Mouse (Mus musculus) layer of hippocampus, postnatal 14 days (tissue): Measurements from ENCODE around the gene U2surp. TPM values are rescaled to one million over a fixed set of nuclear protein-coding genes. Genes with fewer than 3 reads are reported as not detected.

Experiments
- DNase-seq, 2 experiments: peaks; one replicate each; pipeline ENCODE4 v3.0.0; 2021 to 2022; ENCODE audit warnings: low spot score in 2 of 2, mixed read lengths in 1 of 2
- long read RNA-seq, 2 experiments: library from polyadenylated mRNA; stranded (forward); transcript quantifications; one replicate each; pipeline ENCODE4 v2.0.0; 2021
- total RNA-seq, 2 experiments: library from RNA; stranded (reverse); gene quantifications; 2 replicates each; pipeline ENCODE4 v1.2.3; 2021

The U2surp gene
- total RNA-seq: 10 to 100 TPM; 62.6 to 69.0 TPM
- long read RNA-seq, experiment 1, full-length matches to known transcripts: 10 of 16 reads
- long read RNA-seq, experiment 1, partial matches to known transcripts: 2 of 16 reads
- long read RNA-seq, experiment 1, other reads (novel, unspliced or antisense): 4 of 16 reads
- long read RNA-seq, experiment 2, full-length matches to known transcripts: 13 of 26 reads
- long read RNA-seq, experiment 2, partial matches to known transcripts: 7 of 26 reads
- long read RNA-seq, experiment 2, other reads (novel, unspliced or antisense): 6 of 26 reads

DNA sequence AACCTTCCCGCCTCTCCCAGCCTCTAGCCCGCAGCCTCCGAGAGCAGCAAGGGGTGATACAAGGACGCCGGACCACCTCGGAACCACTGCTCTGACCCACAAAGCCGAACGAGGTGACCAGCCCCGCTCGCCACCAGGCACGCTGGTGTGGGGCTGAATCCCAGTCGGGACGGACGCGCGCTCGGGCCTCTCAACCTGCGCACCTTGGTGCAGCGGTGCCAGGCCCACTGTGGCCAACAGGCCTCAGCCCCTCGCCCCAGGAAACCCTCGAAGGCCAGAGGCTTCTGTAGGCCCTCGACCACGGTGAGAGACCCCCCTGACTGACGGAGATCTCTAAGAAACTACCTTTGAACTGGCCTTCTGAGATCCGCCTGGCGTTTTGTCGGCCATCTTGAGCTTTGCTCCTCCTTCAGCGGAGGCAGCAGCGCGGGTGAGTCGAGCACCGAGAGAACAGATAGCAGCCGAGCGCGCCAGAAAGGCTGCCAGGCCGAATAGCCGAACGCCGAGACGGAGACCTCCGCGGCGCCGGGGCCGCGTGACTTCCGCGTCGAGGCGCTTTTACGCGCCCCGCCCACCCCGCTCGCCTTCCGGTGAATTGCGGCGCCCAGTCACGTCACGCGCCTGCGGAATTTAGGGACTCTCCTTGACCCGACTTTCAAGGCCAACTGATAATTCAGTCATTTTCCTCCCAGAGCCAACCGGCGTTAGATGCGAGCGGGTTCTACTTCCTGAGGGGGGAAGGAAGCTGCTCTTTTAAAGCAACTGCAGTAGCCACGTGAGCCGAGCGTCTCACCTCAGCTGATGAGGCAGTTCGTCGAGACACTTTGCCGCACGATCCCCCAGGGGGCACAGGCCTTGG, at the start of gene U2surp:
TSS of gene U2surp (minus strand) at position 525 of the 859 bp plus-strand sequence.
- DNase-seq: peak; percentile 95 to 97

DNA sequence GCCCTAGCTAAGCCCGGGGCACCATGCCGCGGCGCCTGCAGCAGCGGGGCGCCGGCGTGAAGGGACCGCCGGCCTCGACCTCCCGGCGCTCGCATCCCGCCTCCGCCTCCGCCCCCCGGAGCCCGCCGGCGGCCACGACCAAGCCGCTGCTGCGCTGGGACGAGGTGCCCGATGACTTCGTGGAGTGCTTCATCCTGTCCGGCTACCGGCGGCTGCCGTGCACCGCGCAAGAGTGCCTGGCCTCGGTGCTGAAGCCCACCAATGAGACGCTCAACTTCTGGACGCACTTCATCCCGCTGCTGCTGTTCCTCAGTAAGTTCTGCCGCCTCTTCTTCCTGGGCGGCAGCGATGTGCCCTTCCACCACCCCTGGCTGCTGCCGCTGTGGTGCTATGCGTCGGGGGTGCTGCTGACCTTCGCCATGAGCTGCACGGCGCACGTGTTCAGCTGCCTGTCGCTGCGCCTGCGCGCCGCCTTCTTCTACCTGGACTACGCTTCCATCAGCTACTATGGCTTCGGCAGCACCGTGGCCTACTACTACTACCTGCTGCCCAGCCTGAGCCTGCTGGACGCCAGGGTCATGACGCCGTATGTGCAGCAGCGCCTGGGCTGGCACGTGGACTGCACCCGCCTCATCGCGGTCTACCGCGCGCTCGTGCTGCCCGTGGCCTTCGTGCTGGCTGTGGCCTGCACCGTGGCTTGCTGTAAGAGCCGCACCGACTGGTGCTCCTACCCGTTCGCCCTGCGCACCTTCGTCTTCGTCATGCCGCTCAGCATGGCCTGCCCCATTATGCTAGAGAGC, 48.3 kb upstream of the U2surp start:
- peak; percentile 50 to 57 for DNase-seq

GRCm38 (mm10) chr9:95559059-95559935, 47.5 kb upstream of the U2surp start, which contains the start of gene Paqr9:
Paqr9 (plus strand) TSS chr9:95559657.
- DNase-seq: peak; percentile 45 to 59

DNA sequence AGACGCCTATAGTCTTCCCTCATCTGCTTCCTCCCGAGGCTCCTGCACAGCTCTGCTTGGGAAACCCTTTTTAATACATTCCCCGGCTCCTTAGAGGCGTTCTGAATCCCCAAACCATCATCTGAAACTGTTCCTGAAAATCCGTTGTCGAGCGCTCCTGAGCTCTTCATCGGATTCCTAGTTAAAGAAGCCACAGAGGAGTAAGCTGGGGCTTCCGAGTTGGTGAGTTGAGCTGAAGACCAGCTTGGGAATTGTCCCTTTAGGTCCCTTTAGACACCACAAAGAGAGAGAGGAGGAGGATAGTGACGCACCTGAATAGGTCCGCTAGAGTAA, 46.9 kb upstream of the U2surp start:
- no peak for DNase-seq

DNA sequence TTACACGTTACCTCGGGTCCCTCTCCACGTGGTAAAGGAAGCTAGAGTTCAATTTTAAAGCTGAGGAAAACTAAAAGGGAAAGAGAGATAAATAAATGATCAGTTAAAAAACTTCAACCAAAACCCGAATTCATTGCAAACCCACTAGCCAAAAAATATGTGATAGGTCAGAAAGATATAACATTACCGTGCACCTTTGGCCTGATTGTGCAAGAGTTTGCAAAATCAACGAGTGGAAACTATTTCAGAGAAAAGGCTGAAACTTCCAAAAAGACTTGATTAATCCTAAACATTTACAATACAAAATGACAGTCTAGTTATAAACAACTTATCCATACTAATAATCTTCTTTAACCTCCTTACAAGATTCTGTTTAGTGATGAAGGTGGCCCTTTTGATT, 45.9 kb upstream of the U2surp start:
- DNase-seq: no peak

DNA sequence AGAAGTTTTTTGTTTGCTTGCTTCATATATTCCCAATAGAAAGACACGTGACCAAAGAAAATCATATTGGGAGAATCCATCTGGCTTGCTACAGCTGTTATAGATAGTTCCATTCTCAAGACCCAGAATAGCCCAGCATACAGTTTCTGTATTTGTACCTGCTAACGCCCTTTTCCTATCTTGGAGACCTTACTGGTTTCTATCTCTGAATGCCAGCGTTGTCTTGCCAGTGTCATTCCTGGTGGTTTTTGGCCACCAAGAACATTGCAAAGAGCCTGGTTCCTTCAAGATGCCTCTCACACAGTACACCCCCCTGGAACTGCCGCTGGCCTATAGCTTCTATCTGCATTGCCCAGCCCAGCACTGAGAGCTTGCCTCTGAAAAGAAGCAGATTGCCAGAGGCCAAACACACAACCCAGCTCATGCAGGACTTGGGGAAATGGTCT, 44.3 kb upstream of the U2surp start:
- DNase-seq: no peak

GRCm38 (mm10) chr9:95555233-95555740, 43.5 kb upstream of the U2surp start:
- DNase-seq: no peak

GRCm38 (mm10) chr9:95554231-95555221, 42.7 kb upstream of the U2surp start:
- no peak for DNase-seq

GRCm38 (mm10) chr9:95552175-95552705, 40.4 kb upstream of the U2surp start:
- DNase-seq: no peak

DNA sequence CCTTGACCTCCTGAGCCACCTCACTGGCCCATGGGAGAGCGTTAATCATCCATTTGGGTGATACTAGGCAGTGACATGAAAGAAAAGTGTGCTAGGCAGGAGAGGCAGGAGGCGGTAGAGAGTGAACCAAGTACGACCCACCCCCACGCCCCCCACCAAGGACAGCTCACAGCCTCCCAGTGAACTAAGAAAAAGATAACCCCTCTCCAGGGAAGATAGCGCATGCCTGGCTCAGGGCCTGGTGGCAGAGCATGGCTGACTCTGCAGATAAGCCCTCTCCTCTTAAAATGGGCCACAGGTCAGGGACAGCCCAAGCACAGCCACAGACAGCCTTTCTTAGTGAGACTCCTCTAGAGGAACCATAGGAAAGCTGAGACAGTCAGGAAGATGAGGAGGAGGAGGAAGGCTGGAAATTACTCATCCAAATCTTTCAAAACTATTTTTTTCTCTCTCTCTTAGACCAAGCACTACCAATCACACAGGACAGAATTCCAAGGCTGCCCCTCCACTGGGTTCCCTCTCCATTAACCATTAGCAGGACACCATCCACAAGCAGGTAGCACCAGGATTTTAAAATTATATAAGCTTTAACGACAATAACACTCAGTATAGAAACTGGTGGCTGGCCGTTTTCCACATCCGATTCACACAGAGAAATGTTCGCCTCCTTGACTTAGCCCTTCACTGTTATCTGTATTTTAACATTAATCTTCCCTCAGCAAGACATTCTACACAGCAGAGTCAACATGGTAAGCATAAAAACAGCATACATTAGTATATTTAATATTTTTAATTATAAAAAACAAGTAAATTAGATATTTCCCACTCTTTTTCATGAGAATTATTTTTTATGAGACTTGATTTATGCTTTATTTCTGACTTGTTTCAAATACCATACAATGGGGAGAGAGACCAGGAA, 39.3 kb upstream of the U2surp start:
- no peak for DNase-seq

DNA sequence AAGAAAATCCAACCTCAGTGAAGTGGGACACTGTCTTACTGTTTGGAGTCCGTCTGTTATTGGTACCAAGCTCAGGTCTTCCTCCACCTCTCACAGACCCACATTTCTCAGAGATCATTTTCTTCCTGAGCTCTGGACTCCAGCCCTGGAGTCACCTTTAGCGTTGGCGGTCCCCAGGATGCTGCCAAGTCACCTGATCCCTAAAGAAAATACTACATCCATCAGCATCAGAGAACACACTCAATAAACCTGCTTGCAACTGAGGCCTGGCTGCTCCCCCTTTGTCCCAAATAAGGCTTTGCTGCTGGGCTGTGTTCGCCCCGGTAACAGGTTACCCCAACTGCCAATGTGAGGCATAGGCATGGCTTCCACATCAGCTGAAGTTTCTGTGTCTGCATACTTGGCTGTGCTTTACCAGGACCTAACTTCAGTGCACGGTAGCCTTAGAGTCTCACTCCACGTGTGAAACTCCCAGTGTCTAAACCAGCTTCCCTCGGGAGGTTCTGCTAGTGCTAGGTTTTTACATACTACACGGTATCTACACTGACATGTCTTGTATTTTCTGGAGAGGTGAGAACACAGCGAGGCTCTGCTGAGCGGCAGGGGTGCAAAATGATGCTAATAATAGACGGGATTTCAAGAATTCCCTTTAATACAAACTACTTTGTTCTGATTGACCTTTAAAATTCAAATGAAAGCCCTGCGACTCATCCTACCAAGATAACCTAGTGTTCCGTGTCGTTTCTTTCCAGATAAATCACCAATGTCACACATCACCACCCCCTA, 38.0 kb upstream of the U2surp start:
- no peak for DNase-seq

DNA sequence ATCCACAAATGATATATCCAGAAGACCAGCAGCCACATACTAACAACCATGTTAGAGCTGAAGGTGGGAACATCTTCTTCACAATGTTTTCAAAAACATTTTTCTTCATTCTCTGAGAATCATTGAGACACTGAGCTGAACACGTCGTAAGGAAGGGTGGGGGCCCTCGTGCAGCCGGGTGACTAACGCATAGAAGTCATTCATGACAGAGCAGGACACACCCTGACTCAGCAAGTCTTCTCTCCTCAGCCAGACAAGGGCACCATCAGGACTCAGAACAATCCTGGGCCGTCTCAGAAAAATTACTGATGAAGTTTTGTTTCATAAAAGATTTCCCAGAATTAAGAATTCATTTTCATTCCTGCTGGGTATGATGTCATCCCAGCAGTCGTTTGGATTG, 34.9 kb upstream of the U2surp start:
- DNase-seq: no peak

GRCm38 (mm10) chr9:95544598-95544997, 32.8 kb upstream of the U2surp start:
- no peak for DNase-seq

GRCm38 (mm10) chr9:95542475-95542874, 30.7 kb upstream of the U2surp start:
- DNase-seq: no peak

GRCm38 (mm10) chr9:95541650-95542432, 30.0 kb upstream of the U2surp start:
- no peak for DNase-seq

GRCm38 (mm10) chr9:95541208-95541607, 29.4 kb upstream of the U2surp start:
- no peak for DNase-seq
